Mouse (Mus musculus): ENCODE measurements around the gene Tstd3. TPM values are rescaled to one million over a fixed set of nuclear protein-coding genes. Genes with fewer than 3 reads are reported as not detected.
A peak's percentile ranks its signal among the peaks of the same experiment; 100 is the strongest.

Tstd3 gene
- 19.5 and 20.6 TPM in 2 replicates for polyA plus RNA-seq (2016; fragmentation: Nextera tagmentation; extraction: Ambion mirVana)

GRCm38 (mm10) chr4:21766863-21767304, at the start of gene Tstd3, which contains the start of gene Usp45:
Gene Tstd3, minus strand, starts transcription at chr4:21767212.
Gene Usp45, plus strand, starts transcription at chr4:21767156.
- no peaks in the 10 kb centered on the region for H3K27me3 ChIP-seq (replicated peaks)
- H3K4me3 ChIP-seq, result peak within 1 kb of the TSS; percentile 84
- peak within 1 kb of the TSS; percentile 73 for H3K4me2 ChIP-seq
- H3K4me1 ChIP-seq, result peaks cover 10% of the 10 kb centered on the region
- 1% methylated on average over 17 of the region's 17 CpGs for WGBS (ENCODE audit: insufficient replicate concordance)
- peak; percentile 86 for ATAC-seq
- peak within 1 kb of the TSS; percentile 85 for H3K9ac ChIP-seq
- peak within 1 kb of the TSS; percentile 72 for H3K27ac ChIP-seq
- no peaks in the 10 kb centered on the region for H3K36me3 ChIP-seq
- H3K9me3 ChIP-seq (replicated peaks), result no peaks in the 10 kb centered on the region

- no peak overlapping the region for H3K4me2 ChIP-seq
- 41% methylated on average over 2 of the region's 2 CpGs for WGBS (ENCODE audit: insufficient replicate concordance)
- peaks cover 88% of the 10 kb centered on the region for H3K36me3 ChIP-seq
- no peak overlapping the region for H3K9ac ChIP-seq
- peak; percentile 54; the same call in 1 of the 2 replicates for ATAC-seq
- no peaks in the 10 kb centered on the region for H3K4me1 ChIP-seq
- H3K27ac ChIP-seq, result no peak overlapping the region
- no peaks in the 10 kb centered on the region for H3K27me3 ChIP-seq (replicated peaks)
- no peaks in the 10 kb centered on the region for H3K9me3 ChIP-seq (replicated peaks)
- H3K4me3 ChIP-seq, result no peak overlapping the region
Measured at GRCm38 (mm10) chr4:21814029-21814428, 47.0 kb upstream of the Tstd3 start.

DNA sequence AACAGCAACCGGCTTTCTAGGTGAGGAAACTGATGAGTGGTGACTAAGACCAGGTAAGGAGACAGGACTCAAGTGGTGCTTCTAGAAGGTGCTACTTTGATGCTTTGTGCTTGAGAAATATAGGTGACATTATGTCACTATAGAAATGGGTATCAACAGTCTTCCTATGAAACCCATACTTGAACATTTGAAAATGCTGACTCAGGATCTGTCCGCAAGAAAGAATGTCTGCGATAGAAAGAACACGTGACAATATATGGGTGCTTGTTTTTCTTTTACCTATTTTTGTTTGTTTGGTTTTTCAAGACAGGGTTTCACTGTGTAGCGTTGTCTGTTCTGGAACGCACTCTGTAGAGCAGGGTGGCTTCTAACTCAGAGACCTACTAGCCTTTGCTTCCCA, 45.6 kb upstream of the Tstd3 start:
- H3K4me2 ChIP-seq, result no peak overlapping the region
- H3K27me3 ChIP-seq (replicated peaks), result no peaks in the 10 kb centered on the region
- peaks cover 84% of the 10 kb centered on the region for H3K36me3 ChIP-seq
- 95% methylated on average over 6 of the region's 6 CpGs for WGBS (ENCODE audit: insufficient replicate concordance)
- no peak for ATAC-seq
- no peak overlapping the region for H3K27ac ChIP-seq
- H3K4me3 ChIP-seq, result no peak overlapping the region
- no peaks in the 10 kb centered on the region for H3K4me1 ChIP-seq
- H3K9me3 ChIP-seq (replicated peaks), result no peaks in the 10 kb centered on the region
- no peak overlapping the region for H3K9ac ChIP-seq

DNA sequence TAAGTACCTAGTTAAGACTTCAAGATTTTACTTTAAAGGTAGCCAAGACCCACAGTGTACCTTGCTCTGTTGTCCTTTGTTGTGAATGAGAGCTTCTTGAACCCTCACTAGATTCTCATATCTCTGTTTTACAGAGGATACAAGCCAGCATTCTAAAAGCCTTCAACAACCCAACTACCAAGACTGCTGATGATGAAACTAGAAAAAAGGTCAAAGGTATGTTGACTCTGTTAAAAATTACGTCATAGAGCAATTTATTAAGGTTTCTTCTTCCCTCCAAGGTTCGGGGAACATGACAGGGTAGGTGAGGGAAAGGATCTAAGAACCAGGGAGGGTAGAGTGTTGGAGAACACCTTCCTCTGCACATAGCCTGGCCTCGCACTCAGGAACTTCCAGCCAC, 43.6 kb upstream of the Tstd3 start:
- no peaks in the 10 kb centered on the region for H3K9me3 ChIP-seq (replicated peaks)
- H3K4me2 ChIP-seq, result no peak overlapping the region
- 79% methylated on average over 3 of the region's 3 CpGs for WGBS (ENCODE audit: insufficient replicate concordance)
- no peak overlapping the region for H3K9ac ChIP-seq
- no peak overlapping the region for H3K27ac ChIP-seq
- peaks cover 84% of the 10 kb centered on the region for H3K36me3 ChIP-seq
- no peak overlapping the region for H3K4me3 ChIP-seq
- no peaks in the 10 kb centered on the region for H3K27me3 ChIP-seq (replicated peaks)
- no peaks in the 10 kb centered on the region for H3K4me1 ChIP-seq
- no peak for ATAC-seq

DNA sequence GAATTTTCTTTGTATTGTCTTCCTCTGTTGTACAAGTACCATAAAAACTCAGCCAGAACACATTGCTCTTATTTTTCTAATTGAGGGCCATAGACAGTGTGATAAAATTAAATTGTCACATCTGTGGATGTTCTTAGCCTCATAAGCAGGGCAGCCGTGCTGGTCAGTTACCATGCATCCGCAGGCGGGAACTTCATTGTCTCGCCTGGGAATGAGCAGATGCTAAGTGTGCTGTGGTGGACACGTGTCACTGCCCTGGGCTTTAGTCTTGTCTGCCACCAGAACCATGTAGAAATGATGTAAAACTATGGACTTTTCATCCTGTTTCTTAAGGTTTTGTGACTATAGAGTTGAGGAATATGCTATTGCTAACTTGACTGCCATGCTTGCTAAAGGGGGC, 40.2 kb upstream of the Tstd3 start:
- 80% methylated on average over 5 of the region's 5 CpGs for WGBS (ENCODE audit: insufficient replicate concordance)
- Histone ChIP-seq H3K4me1 (no peaks in the 10 kb centered on the region), H3K27ac (no peak overlapping the region), H3K9me3 (replicated peaks) (no peaks in the 10 kb centered on the region), H3K27me3 (replicated peaks) (no peaks in the 10 kb centered on the region), H3K36me3 (peaks cover 86% of the 10 kb centered on the region), H3K9ac (no peak overlapping the region), H3K4me2 (no peak overlapping the region), H3K4me3 (no peak overlapping the region)
- no peak for ATAC-seq

- no peaks in the 10 kb centered on the region for H3K27me3 ChIP-seq (replicated peaks)
- no peak overlapping the region for H3K4me3 ChIP-seq
- H3K9me3 ChIP-seq (replicated peaks), result no peaks in the 10 kb centered on the region
- H3K9ac ChIP-seq, result no peak overlapping the region
- H3K27ac ChIP-seq, result peak overlapping the region; percentile 58; the same call in 1 of the 2 replicates
- H3K4me1 ChIP-seq, result peaks cover 15% of the 10 kb centered on the region
- no peak overlapping the region for H3K4me2 ChIP-seq
- WGBS (ENCODE audit: insufficient replicate concordance), result 74% methylated on average over 2 of the region's 2 CpGs
- ATAC-seq, result peak; percentile 90
- peaks cover 90% of the 10 kb centered on the region for H3K36me3 ChIP-seq
Measured at GRCm38 (mm10) chr4:21801620-21802019, 34.6 kb upstream of the Tstd3 start.

- Histone ChIP-seq H3K9me3 (replicated peaks) (no peaks in the 10 kb centered on the region), H3K4me1 (peaks cover 15% of the 10 kb centered on the region), H3K27me3 (replicated peaks) (no peaks in the 10 kb centered on the region), H3K4me2 (no peak overlapping the region), H3K36me3 (peaks cover 89% of the 10 kb centered on the region), H3K9ac (no peak overlapping the region), H3K4me3 (no peak overlapping the region), H3K27ac (peak overlapping the region; percentile 58; the same call in 1 of the 2 replicates)
- WGBS (ENCODE audit: insufficient replicate concordance), result 92% methylated on average over 1 of the region's 1 CpGs
- no peak for ATAC-seq
Measured at GRCm38 (mm10) chr4:21801013-21801412, 34.0 kb upstream of the Tstd3 start.

GRCm38 (mm10) chr4:21793631-21794030, 26.6 kb upstream of the Tstd3 start:
- Histone ChIP-seq H3K36me3 (peaks cover 69% of the 10 kb centered on the region), H3K4me3 (no peak overlapping the region)
- WGBS (ENCODE audit: insufficient replicate concordance), result 65% methylated on average over 3 of the region's 3 CpGs

GRCm38 (mm10) chr4:21789836-21790235, 22.8 kb upstream of the Tstd3 start:
- H3K4me1 ChIP-seq, result peaks cover 21% of the 10 kb centered on the region
- no peak overlapping the region for H3K4me2 ChIP-seq
- ATAC-seq, result no peak
- no peaks in the 10 kb centered on the region for H3K9me3 ChIP-seq (replicated peaks)
- H3K36me3 ChIP-seq, result peaks cover 76% of the 10 kb centered on the region
- H3K27ac ChIP-seq, result no peak overlapping the region
- WGBS (ENCODE audit: insufficient replicate concordance), result 91% methylated on average over 4 of the region's 4 CpGs
- no peak overlapping the region for H3K4me3 ChIP-seq
- no peak overlapping the region for H3K9ac ChIP-seq
- no peaks in the 10 kb centered on the region for H3K27me3 ChIP-seq (replicated peaks)

More at GRCm38 (mm10) chr4:21793631-21794030, 26.6 kb upstream of the Tstd3 start:
- ATAC-seq, result no peak
- no peak overlapping the region for H3K9ac ChIP-seq
- H3K9me3 ChIP-seq (replicated peaks), result no peaks in the 10 kb centered on the region
- no peak overlapping the region for H3K27ac ChIP-seq
- no peaks in the 10 kb centered on the region for H3K27me3 ChIP-seq (replicated peaks)
- H3K4me1 ChIP-seq, result peaks cover 4% of the 10 kb centered on the region
- H3K4me2 ChIP-seq, result no peak overlapping the region

DNA sequence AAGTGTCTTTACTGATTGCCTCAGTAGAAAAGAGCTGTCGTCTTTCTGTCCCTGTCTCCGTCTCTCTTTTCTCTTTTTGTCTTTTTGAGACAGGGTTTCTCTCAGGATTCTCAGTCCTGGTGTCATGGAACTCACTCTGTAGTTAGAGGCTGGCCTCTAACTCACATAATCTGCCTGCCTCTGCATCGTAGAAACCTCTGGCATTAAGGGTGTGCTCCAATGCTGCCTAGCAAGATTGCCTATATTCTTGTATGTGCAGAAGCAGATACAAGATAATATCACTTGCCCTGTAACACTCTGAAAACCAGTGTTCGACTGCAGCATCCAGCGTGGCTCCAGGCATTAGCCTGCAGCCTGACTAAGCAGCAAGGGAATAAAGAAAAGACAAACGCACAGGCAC, 21.9 kb upstream of the Tstd3 start:
- H3K9ac ChIP-seq, result no peak overlapping the region
- peaks cover 26% of the 10 kb centered on the region for H3K4me1 ChIP-seq
- no peak overlapping the region for H3K27ac ChIP-seq
- H3K36me3 ChIP-seq, result peaks cover 85% of the 10 kb centered on the region
- H3K4me2 ChIP-seq, result no peak overlapping the region
- peak; percentile 70 for ATAC-seq
- H3K27me3 ChIP-seq (replicated peaks), result no peaks in the 10 kb centered on the region
- H3K9me3 ChIP-seq (replicated peaks), result no peaks in the 10 kb centered on the region
- WGBS (ENCODE audit: insufficient replicate concordance), result 67% methylated on average over 6 of the region's 6 CpGs
- no peak overlapping the region for H3K4me3 ChIP-seq

- Histone ChIP-seq H3K9me3 (replicated peaks) (no peaks in the 10 kb centered on the region), H3K27ac (no peak overlapping the region), H3K27me3 (replicated peaks) (no peaks in the 10 kb centered on the region), H3K9ac (no peak overlapping the region), H3K36me3 (peaks cover 89% of the 10 kb centered on the region), H3K4me2 (no peak overlapping the region), H3K4me1 (peaks cover 50% of the 10 kb centered on the region), H3K4me3 (no peak overlapping the region)
- ATAC-seq, result no peak
- WGBS (ENCODE audit: insufficient replicate concordance), result 89% methylated on average over 12 of the region's 12 CpGs
Measured at GRCm38 (mm10) chr4:21786268-21786667, 19.3 kb upstream of the Tstd3 start.

DNA sequence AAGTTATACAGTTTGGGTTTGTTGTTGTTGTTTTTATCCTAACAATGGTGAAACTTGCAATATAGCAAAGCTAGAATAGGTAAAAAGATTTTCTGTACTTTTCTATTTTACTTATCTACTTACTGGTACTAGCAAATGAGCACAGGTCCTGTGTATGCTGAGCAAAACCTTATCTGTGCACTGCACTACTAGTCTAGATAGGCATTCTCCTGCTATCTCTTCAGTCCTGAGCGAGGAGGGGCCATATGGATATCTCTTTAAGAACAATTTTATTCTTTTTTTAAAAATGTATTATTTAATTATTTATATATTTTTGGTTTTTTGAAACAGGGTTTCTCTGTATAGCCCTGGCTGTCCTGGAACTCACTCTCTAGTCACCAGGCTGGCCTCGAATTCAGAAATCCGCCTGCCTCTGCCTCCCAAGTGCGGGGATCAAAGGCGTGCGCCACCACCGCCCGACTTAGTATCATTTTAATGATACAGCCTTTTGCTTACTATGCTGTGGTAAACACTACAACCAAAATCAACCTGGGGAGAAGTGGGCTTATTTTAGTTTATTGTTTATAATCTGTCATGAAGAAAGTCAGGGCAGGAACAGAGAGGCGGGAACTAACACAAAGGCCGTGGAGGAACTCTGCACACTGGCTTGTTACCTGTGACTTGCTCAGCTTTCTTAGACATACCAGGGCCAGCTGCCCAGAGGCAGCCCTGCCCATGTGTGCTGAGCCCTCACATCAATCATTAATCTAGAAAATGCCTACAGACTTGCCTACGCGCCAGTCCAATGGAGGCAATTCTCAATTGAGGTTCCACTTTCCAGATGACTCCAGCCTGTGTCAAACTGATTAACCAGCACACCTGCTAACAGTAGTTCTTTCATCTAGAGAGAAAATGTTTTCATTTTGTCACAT, 14.1 kb upstream of the Tstd3 start:
- Histone ChIP-seq H3K27me3 (replicated peaks) (no peaks in the 10 kb centered on the region), H3K4me1 (peaks cover 75% of the 10 kb centered on the region), H3K9ac (peak overlapping the region; percentile 59), H3K27ac (peak overlapping the region; percentile 95), H3K4me2 (peak overlapping the region; percentile 61), H3K9me3 (replicated peaks) (no peaks in the 10 kb centered on the region), H3K36me3 (peaks cover 54% of the 10 kb centered on the region), H3K4me3 (peak overlapping the region; percentile 19)
- peak; percentile 88 for ATAC-seq
- 46% methylated on average over 12 of the region's 12 CpGs for WGBS (ENCODE audit: insufficient replicate concordance)
